Mouse (Mus musculus): ENCODE measurements around the gene Siah1b. TPM values are rescaled to one million over a fixed set of nuclear protein-coding genes. Genes with fewer than 3 reads are reported as not detected.

The Siah1b gene
- total RNA-seq (2023): 1 to 10 TPM; 7.3 to 8.3 TPM

DNA sequence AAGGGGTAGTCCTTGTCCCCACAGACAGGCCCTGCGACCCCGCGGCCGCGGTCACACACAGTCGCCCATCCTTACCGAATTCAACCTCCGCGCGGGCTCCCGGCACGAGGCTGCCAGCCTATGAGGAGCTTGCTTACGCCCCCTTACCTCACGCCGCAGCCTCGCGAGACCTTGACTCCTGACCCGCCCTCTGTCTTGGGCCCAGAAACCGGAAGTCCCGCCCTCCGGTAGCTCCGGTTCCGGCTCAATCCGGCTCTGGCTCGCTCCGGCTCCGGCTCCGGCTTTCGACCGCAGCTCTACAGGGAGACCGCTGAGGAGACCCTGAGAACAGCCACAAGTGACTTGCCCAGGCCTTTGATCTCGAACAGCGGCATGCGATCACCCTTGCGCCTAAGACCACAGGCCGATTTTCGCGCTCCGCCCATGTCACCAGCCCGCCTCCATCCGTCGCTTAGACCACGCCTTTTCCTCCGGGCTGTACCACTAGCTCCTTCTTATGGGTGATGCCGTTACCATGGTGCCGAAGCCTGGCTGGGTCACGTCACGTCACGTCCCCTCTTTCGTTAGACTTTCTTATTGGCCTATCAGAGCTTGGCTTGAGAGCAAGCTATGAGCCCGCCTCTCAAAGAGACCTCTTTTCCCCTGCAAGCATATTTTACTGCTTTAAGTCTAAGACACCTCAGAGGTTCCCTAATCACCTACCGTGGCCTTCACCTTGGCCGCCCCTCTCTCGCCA lies at the start of gene Siah1b:
Gene Siah1b (minus strand): TSS at position 454 of the 736 bp plus-strand sequence.

GRCm38 (mm10) chrX:164088582-164088981 lies 12.3 kb upstream of the Siah1b start, which contains the start of gene Cltrn:
Gene Cltrn, plus strand, starts transcription at chrX:164088830.

GRCm38 (mm10) chrX:164027607-164028289 lies 48.5 kb downstream of the Siah1b start, which contains the start of gene Car5b:
Gene Car5b, minus strand, starts transcription at chrX:164027997.

Other genes starting within 250 kb of the Siah1b start
- gene Ap1s2, start 167.5 kb downstream of the Siah1b start, total RNA-seq (2023): 100 to 1,000 TPM; 120 to 197 TPM
- 10 to 100 TPM; 26.0 to 27.3 TPM for gene Zrsr2, start 117.8 kb downstream of the Siah1b start, total RNA-seq (2023)
- under 1 TPM; 0.44 to 0.71 TPM for gene Car5b, start 48.5 kb downstream of the Siah1b start, total RNA-seq (2023)
- not detected for gene Cltrn, start 12.3 kb upstream of the Siah1b start, total RNA-seq (2023)
- gene Ace2, start 62.8 kb upstream of the Siah1b start, total RNA-seq (2023): not detected
- 10 to 100 TPM; 57.8 to 59.3 TPM for gene Bmx, start 181.7 kb upstream of the Siah1b start, total RNA-seq (2023)
- gene Pir, start 192.9 kb upstream of the Siah1b start, total RNA-seq (2023): 1 to 10 TPM in 1 of 2 experiments, under 1 TPM in 1; 0.84 to 2.1 TPM